Mouse (Mus musculus) layer of hippocampus, adult 18-20 months (tissue): ENCODE measurements around the gene Chaf1b. TPM values are rescaled to one million over a fixed set of nuclear protein-coding genes. Genes with fewer than 3 reads are reported as not detected.

Source experiments
- DNase-seq, 2 experiments: peaks; one replicate each; pipeline ENCODE4 v3.0.0; 2022; ENCODE audit warnings: low spot score in 2 of 2
- total RNA-seq, 2 experiments: library from RNA; stranded (reverse); gene quantifications; 2 replicates each; pipeline ENCODE4 v1.2.3; 2021

Gene Chaf1b
- total RNA-seq, 2 experiments from 2014 or later, result 0.64 to 0.89 TPM

- DNase-seq, result peak in 1 of 2 experiments; percentile 18
Observed at GRCm38 (mm10) chr16:93912158-93912557, 28.5 kb downstream of the Chaf1b start.

- no peak for DNase-seq
Observed at GRCm38 (mm10) chr16:93912808-93913207, 29.1 kb downstream of the Chaf1b start.

GRCm38 (mm10) chr16:93913881-93914576, 30.3 kb downstream of the Chaf1b start:
- DNase-seq, result peak in 1 of 2 experiments; percentile 39

GRCm38 (mm10) chr16:93915338-93915849, 31.7 kb downstream of the Chaf1b start:
- DNase-seq, result peak in 1 of 2 experiments; percentile 35

- DNase-seq, result peak; percentile 70 to 89
Observed at GRCm38 (mm10) chr16:93917712-93918678, 34.3 kb downstream of the Chaf1b start.

GRCm38 (mm10) chr16:93918679-93919060, 35.0 kb downstream of the Chaf1b start:
- no peak for DNase-seq

- no peak for DNase-seq
Observed at GRCm38 (mm10) chr16:93919189-93919588, 35.5 kb downstream of the Chaf1b start.

GRCm38 (mm10) chr16:93920673-93921072, 37.0 kb downstream of the Chaf1b start:
- no peak for DNase-seq

GRCm38 (mm10) chr16:93922835-93923389, 39.2 kb downstream of the Chaf1b start:
- DNase-seq, result no peak

GRCm38 (mm10) chr16:93923788-93924187, 40.1 kb downstream of the Chaf1b start:
- no peak for DNase-seq

GRCm38 (mm10) chr16:93925684-93926247, 42.1 kb downstream of the Chaf1b start:
- no peak for DNase-seq

- DNase-seq, result no peak
Observed at GRCm38 (mm10) chr16:93929370-93930032, 45.8 kb downstream of the Chaf1b start.

- DNase-seq, result peak in 1 of 2 experiments; percentile 34
Observed at GRCm38 (mm10) chr16:93932185-93933168, 48.8 kb downstream of the Chaf1b start.

GRCm38 (mm10) chr16:93934588-93934987, 50.9 kb downstream of the Chaf1b start:
- no peak for DNase-seq

GRCm38 (mm10) chr16:93935009-93935408, 51.3 kb downstream of the Chaf1b start:
- DNase-seq, result no peak

GRCm38 (mm10) chr16:93938400-93938846, 54.7 kb downstream of the Chaf1b start:
- peak; percentile 60 to 84 for DNase-seq

- no peak for DNase-seq
Observed at GRCm38 (mm10) chr16:93939961-93940360, 56.3 kb downstream of the Chaf1b start.

GRCm38 (mm10) chr16:93941781-93942567, 58.3 kb downstream of the Chaf1b start:
- no peak for DNase-seq
